Mouse (Mus musculus) embryo, embryonic 9.5 days (tissue): ENCODE results near the gene Mrpl53.

Experiments
- DNase-seq: peaks from one replicate; pipeline ENCODE4 v3.0.0-alpha.2; 2017; ENCODE audit errors: extremely low spot score

Mrpl53 gene

DNA sequence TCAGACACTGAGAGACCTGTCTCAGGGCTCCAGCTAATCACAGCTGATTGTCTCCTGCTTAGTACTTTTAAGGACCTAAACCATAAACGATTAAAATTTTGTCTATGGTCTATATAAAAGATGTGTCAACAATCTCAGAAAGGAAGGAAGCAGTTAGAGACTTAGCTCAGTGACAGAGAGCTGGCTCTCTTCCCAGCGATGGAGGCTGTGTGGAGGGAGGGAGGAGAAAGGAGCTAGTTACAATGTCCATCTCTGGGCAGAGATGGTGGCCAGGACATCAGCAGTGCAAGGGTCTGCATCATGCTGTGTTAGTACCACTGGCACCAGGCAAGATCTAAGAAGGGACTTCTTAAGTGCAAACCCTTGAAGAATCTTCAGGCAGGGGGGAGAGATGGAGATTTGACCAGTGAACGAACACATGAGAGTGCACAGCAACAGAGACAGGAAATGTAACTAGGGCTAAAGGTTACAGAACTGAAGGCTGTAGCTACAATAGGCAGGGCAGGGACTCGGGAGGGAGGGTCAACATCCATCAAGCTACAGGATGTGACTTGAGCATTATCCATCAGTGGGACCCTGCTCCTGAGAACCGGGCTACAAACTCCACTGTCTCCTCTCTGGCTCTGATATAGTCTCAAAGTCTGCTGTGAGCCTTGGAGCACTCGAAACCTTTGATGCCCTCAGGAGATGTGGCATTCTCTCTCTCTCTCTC, 16.3 kb upstream of the Mrpl53 start:
- DNase-seq: no peak

DNA sequence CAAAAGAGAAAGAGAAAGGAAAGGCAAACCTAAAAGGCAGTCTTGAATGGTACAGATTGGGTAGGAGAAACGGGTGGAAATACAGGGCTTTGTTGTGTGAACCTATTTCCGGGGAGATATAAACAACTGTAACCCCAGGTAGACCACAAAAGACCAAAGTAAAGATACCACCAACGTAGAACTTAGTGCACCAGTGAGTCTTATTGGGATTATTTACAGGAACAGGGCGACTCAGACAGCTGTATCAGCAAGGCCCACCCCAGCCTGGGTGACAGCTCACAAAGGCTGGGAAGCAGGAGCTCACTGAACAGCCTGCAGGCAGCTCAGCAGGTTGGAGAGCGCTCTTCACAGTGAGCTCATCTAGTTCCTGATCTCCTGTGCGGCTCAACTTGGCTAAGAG, 12.9 kb upstream of the Mrpl53 start:
- DNase-seq: no peak

DNA sequence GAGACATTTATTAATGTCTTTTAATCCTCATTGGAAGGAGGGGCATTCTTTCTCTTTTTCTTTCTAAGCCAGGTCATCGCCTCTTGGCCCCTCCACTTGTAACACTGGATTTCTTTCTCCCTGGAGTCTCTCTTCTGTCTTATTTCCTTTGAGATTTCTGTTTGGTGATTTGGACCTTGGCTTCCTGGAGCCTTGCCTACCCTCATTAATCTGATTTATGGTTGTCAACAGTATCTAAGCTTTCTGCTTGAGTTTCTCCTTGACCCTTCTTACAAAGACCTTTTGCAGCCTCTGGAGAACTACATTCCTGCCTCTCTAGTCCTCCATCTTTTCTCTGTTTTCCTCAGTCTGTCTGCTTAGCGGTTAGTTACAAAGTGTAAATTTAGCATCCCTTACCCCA, 10.4 kb upstream of the Mrpl53 start:
- no peak for DNase-seq

DNA sequence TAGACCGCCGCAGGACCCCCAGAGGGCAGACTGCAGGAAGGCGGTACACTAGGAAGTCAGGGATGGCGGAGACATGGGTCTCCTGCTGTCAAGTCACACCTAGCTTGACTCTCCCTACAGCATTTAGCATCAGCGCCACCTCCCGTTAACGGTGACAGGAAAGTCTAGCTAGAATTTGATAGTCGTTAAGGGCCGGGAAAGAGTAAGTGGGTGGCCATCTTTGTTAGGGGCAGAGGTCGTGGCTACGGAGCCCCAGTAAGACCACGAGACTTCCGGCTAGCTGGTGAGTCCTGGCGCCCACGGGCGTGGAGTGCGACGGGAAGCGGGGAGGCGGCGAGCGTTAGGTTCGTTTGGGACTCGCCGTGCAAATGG, 7.5 kb upstream of the Mrpl53 start, which contains the start of the genes Ccdc142 and Gm42688:
Gene Ccdc142, plus strand, starts transcription at position 286 of the 372 bp plus-strand sequence.
Gene Gm42688, plus strand, starts transcription at position 302 of the 372 bp plus-strand sequence.
- peak; percentile 87 for DNase-seq

DNA sequence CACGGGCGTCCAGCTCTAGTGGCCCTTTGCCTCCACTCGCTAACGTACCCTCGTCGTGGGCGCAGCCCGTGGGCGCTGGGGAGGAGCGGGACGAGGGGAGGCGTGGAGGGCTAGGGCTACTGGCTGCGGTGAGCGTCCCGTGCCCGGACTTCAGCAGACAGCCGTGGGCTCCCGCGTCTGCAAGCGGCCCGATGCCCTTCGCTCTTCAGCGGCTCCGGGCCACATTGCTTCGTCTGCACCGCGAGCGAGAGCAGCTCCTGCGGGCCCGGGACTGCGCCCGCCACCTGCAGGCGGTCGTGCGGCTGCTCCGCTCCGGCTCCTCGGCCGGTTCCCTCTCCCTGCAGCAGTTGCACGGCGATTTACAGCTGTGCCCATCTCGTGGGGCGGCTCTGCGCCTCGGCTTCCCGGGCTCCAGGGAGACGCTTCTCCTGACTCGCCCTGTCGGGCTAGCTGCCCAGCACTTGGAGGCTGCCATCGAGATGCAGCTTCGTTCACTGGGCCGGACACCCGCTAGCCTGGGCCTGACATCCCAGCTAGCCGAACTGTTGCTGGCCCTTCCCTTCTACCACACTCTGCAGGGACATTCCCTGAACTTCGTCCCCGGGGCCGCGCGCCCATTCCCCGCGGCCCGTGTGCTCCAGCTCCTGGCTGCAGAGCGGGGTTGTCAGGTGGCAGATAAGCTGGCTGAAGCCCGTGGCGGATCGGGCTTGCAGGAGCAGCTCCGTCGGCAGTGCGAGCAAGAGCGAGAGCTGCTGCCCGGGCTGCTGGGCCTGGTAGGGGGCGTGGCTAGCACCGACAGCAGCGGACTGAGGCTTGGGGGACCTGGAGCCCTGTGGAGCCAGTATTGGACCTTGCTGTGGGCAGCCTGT, 6.9 kb upstream of the Mrpl53 start:
- peak; percentile 77 for DNase-seq

DNA sequence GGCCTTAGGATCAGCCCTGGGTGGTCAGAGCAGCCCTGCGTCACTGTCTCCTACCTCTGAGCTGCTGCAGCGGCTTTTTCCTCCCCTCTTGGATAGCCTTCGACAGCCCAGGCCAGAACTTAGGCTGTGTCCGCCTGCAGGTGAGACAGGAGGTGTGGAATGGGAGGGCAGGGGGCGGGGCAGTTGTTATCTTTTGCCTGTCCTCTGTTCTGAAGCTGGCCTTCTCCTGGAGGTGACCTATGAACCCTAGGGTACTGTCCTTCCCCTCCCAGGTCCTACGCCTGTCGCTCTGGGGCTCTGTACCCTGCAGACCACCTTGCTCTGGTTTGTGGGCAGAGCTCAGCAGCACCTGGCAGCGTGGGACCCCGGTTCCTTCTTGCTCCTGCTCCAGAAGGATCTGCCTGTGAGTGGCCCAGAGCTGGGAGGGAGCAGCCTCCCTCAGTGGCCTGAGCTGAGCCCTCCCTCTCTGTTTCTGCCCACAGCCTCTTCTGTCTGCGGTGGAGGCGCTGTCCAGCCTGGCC, 5.7 kb upstream of the Mrpl53 start:
- no peak for DNase-seq

DNA sequence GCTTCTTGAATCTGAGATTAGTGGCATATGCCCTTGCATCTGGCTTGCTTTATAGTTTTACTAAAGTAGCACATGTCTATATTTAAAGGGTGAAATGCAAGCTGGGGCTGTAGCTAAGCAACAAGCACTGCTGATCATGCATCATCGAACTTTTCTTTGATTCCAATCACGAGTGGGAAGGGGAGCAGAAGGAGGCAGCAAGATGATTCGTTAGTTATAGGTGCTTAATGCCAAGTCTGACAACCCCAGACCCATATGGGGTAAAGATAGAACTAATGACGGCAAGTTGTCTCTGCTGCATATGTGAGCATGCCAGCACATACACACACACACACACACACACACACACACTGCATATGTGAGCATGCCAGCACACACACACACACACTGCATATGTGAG, 4.7 kb upstream of the Mrpl53 start:
- no peak for DNase-seq

DNA sequence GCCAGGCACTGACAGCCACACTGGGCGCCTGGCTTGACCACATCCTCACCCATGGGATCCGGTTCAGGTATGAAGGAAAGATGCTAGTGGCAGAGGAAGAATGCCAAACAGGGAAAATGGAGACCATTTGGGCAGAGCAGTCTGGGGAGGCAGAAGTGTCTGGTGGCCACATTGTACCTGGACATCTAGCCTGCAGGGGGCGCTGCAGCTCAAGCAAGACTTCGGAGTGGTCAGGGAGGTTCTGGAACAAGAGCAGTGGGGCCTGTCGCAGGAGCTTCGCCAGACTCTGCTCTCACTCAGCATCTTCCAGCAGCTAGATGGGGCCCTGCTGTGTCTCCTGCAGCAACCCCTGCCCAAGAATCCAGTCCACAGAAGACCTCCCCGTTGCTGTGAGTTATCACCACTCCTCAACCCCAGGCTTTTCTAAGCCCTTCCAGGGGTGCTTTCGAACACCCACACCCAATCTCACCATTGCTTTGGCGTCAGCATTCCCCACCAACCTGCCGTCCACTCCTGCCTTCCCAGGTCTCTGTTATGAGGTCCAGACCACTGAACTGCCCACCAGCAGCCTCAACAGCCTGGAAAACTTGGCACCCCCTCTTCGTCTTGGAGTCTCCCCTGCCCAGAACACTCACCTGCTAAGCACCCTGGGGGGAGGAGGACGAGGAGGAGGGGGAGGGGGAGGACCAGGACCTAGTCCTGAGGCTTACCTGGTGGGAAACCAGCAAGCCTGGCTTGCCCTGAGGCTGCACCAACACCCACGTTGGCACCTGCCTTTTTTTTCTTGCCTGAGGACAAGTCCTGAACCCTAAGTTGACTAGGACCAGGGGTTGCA, 1.1 kb upstream of the Mrpl53 start:
- DNase-seq: peak; percentile 78

DNA sequence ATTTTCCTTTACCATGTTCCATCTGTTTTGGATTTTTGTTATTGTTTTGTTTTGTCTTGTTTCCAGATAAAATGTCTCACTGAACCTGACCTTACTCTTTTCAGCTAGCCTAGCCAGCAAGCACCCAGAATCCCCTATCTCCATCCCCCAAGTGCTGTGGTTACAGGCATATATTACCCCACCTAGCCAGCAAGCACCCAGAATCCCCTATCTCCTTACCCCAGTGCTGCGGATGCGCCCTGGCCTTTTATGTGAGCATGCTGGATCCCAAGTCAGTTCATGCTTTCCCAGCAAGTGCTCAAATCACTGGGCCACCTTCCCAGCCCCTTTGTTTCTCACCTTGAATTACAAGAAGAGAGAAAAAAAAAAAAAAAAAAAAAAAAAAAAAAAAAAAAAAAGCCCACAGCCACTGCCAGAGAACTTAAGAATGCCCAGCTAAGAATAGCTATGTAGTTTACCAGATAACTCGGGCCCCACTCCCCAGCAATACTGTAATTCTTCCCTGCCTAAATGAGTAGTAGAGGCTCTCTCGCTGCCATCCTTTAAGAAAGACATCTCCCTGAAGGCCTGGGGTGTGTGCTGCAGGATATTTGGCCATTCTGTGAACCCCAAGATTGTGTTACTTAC, 2.8 kb downstream of the Mrpl53 start:
- no peak for DNase-seq

DNA sequence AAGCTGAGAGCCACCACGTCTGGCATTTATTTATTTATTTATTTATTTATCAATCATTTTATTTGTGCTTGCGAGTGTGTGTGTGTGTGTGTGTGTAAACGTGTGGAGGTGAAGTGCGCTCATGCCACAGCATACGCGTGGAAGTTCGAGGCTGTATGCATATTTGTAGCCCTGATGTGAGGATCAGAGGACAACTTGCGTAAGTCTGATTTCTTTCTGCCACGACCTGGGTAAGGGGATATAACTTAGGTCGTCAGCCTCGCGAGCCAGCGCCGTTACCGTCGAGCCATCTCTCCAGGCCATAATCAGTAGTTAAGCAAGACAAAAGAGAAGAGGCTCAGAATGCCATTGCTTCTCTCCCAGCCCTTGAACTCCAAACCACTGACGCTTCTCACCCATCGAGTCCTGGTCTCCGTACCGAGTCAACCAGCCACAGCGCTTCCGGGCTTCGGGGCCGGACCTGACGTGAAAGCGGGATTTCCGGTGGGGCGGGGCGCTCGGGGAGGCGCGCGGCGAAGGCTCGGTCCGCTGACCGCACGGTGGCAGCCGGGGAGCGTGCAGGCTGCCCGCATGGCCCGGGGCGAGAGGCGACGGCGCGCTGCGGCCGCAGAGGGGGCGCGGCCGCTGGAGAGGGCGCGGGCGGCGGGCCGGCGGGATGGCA, 6.3 kb downstream of the Mrpl53 start, which contains the start of gene Mogs:
Gene Mogs, plus strand, starts transcription at position 486 of the 661 bp plus-strand sequence.
- DNase-seq: peak; percentile 93

DNA sequence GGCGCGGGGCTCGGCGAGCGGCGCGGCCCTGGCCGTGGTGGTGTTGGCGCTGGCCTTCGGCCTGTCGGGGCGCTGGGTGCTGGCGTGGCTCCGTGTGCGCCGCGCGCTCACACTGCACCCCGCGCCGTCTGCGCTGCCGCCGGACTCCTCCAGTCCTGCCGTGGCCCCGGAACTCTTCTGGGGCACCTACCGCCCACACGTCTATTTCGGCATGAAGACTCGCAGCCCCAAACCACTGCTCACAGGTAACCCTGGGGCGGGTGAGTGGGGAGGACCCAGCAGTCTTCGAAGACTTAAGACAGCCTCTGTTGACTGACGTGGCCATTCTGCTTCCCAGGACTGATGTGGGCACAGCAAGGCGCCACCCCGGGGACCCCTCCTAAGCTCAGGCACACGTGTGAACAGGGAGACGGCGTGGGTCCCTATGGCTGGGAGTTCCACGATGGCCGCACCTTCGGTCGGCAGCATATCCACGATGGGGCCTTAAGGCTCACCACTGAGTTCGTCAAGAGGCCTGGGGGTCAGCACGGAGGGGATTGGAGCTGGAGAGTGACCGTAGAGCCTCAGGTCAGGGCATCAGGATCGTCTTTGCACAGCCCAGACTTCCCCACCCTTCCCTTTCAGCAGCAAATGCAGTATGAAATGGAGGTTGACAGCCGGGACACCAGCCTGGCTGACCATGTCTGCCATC, 7.0 kb downstream of the Mrpl53 start:
- no peak for DNase-seq

DNA sequence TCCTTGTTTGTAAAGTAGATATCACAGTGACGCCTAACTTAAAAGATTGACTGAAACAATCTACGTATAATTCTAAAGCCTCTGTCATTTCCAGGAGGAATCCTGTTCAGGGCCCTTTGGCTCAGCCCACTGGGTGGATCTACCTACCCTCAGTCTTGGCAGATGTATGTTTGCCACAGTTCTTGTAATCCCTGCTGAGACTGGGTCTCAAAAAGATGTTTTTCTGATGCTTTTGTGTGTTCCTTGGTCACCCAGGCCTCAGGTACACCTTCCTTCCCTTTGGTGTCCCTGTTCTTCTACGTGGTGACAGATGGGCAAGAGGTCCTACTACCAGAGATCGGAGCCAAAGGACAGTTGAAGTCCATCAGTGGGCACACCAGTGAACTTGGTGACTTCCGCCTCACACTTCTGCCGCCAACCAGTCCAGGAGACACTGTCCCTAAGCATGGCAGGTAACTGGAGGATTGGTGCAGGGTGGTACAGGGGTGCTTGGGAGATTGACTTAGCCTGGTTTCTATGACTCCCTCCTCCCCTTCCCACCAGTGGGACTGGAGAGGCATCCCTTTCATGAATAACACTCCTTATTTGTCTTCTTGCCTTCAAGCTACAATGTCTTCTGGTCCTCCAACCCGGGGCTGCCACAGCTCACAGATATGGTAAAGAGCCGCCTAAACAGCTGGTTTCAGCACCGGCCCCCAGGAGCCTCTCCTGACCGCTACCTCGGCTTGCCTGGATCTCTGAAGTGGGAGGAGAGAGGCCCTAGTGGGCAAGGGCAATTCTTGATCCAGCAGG, 7.7 kb downstream of the Mrpl53 start:
- DNase-seq: no peak

DNA sequence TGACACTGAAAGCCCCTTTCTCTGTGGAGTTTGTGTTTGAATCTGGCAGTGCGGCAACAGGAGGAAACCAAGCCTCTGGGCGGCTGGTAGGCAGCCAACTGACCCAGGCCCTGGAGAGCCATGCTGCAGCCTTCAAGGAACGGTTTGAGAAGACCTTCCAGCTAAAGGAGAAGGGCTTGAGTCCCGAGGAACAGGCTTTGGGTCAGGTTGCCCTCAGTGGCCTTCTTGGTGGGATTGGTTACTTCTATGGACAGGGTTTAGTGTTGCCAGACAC, 8.3 kb downstream of the Mrpl53 start:
- DNase-seq: no peak

DNA sequence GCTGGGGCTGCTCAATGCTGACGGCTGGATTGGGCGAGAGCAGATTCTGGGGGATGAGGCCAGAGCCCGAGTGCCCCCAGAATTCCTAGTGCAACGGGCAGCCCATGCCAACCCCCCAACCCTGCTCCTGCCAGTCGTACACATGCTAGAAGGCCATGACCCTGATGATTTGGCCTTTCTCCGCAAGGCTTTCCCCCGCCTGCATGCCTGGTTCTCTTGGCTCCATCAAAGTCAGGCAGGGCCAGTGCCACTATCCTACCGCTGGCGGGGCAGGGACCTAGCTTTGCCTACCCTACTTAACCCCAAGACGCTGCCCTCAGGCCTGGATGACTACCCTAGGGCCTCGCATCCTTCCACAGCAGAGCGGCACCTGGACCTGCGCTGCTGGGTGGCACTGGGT, 8.8 kb downstream of the Mrpl53 start:
- no peak for DNase-seq

DNA sequence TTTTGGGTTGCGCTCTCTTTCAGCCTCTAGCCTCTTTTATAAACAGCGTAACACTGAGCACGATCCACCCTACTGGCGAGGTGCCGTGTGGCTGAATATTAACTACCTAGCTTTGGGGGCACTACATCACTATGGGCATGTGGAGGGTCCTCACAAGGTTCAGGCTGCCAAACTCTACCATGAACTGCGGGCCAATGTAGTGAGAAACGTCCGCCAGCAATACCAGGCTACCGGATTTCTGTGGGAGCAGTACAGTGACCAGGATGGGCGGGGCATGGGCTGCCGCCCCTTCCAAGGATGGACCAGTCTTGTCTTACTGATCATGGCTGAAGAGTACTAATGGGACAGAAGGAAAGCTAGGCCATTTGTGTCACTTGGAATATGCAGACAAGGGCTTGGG, 9.5 kb downstream of the Mrpl53 start:
- no peak for DNase-seq

DNA sequence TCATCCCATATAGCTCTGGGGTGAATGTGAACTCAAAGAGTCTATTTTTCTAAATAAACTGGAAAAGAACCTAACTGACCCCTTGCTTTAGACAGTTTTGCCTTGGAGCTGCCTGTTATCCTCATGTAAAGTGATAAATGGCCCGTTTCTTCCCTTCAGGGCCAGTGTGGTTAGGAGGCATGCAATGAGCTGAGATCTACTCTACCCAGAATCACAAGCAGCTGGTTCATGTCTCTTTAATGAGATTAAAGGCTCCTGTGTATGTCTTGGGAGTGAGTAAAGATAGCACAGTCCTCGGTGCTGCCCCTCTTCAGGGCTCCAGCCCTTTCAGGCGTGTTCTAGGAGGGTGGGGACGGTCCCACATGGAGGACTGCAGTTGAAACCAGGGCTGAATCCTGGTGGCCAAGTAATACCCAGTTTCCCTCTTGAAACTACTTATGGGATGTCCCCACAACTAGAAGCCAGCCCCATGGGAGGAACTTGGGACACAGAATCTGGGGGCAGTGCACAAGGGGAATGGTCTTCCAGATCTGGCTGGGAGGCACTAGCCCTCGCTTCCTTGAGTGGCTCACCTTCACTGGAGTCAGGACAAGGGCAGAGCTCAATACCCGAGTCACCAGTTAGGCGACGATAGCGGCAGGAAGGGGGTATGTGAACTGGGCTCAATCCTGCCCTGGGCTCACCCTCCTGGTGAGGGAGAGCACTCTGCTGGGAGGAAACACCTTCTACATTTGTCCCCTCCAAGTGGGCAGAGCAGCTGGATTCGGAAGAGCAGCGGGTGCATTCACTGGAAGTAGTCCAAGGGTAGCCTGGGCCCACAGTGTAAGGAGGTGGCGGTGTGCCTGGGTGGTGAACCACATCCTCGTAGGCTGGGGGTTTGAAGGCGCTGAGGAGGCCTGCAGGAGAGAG, 10.2 kb downstream of the Mrpl53 start:
- no peak for DNase-seq

DNA sequence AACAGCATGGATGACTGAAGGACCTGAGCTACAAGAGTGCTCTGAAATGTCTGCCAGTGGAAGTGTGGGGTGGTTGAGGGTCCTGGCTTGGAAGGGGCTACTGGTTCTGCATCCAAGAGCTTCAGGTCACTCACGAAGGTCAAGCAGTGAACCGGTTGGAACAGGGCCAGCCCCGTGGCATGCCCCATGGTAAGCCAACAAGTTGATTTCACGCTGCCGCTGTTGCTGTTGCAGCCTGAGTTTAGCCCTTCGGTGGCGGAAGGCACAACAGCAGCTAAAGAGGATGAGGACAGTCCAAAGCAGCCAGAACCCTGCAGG, 10.9 kb downstream of the Mrpl53 start:
- DNase-seq: no peak

DNA sequence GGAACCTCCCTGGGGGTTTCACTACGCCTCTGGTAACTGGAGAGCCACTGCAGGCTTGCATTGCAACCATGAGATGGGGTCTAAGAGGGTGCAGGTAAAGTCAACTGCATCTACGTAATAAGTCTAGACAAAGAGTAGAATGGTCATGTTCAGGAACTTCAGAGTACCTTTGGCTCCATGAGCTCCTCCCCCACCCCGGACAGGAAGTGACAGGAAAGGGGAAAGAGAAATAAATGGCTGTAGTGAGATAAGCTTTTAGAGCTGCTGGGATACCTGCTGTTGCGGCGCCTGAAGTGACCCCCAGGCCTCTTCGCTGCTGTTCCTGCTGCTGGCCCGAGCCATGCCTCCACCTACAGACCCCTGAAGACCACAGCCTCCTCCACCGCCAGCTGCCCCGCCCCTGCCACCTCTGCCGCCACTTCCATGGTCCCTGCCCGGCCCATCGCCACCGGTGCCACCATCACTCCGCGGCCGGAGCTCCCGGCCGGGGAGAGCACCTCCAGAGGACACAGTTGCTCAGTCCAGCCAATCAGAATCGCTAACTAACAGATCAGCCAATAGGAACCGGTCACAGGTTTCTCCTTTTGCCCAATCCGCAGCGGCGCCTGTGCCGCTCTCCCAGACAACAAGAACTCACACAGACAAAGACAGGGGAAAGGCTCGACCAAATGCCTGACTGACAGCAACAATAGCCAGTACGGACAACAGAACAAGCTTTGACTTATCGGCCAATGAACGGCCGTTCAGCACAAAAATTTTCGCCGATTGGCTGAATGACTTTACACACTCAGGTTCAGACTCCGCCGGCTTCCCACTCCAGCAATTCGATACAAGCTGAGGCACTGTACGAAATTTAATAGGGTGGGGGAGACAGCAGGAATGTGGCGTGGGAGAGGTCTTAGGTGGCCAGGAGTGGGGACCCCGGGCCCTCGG, 12.4 kb downstream of the Mrpl53 start, which contains the start of gene Wbp1:
Gene Wbp1, minus strand, starts transcription at position 630 of the 933 bp plus-strand sequence.
- DNase-seq: peak; percentile 96
